25 mouse cellular contexts compared by ENCODE assay signal in the genomic region with DNA sequence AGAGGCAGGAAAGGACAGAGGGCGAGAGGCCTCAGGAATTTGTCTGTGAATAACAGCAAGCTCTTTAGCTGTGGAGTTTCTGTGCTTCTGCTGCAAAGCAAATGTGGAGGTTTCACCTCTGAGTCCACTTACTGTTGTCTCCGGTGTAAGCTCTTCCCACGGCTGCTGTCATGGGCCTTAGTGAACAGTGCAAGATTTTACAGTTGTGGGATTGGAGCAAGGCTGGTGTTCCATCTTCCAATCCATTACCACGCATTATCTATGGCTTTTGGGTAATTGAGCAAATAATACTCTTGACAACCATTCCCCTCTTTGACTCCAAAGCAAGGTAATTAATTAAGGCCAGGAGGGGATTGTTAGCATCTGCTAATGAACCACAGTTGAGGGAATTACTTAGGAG. TPM values are rescaled to one million over a fixed set of nuclear protein-coding genes. Genes with fewer than 3 reads are reported as not detected.
DNase-seq lines count a peak whose midpoint lies in the region; ATAC-seq lines count a peak whose summit lies in the region.
"Had no signal": no experiment of that assay in that cellular context is flagged by ENCODE, and none has a peak within 500 bp of the region (broad histone marks: within the 10 kb centered on the region; RNA-seq: fewer than 3 reads in every experiment).

No protein-coding gene starts in this region.

- H3K27me3 ChIP-seq in hindbrain, embryonic 13.5 days, result no peaks in the 10 kb centered on the region
- H3K27me3 ChIP-seq in hindbrain, embryonic 11.5 days (ENCODE audit: control insufficient read depth, insufficient read depth, low read length), result no peaks in the 10 kb centered on the region
- H3K27me3 ChIP-seq in neural tube, embryonic 13.5 days, result no peaks in the 10 kb centered on the region
- H3K27me3 ChIP-seq in neural tube, embryonic 15.5 days (replicated peaks), result no peaks in the 10 kb centered on the region
- H3K27me3 ChIP-seq in hindbrain, embryonic 15.5 days, result no peaks in the 10 kb centered on the region
- H3K27me3 ChIP-seq in hindbrain, embryonic 16.5 days (replicated peaks; ENCODE audit: control insufficient read depth, insufficient read depth, low read length), result no peaks in the 10 kb centered on the region
- H3K27me3 ChIP-seq: embryonic facial prominence, embryonic 12.5 days; embryonic facial prominence, embryonic 15.5 days; heart, embryonic 13.5 days; intestine, embryonic 15.5 days had no signal

- 0 out of 2 replicates have a peak overlapping the region, but pooled peaks have one; percentile 35 for H3K27ac ChIP-seq in hindbrain, embryonic 13.5 days
- no peak overlapping the region for H3K27ac ChIP-seq in hindbrain, embryonic 11.5 days (ENCODE audit: low read depth, low read length)
- H3K27ac ChIP-seq in neural tube, embryonic 13.5 days (replicated peaks), result no peak overlapping the region
- no peak overlapping the region for H3K27ac ChIP-seq in neural tube, embryonic 15.5 days (replicated peaks)
- H3K27ac ChIP-seq in hindbrain, embryonic 15.5 days (replicated peaks), result no peak overlapping the region
- H3K27ac ChIP-seq in hindbrain, embryonic 16.5 days (ENCODE audit: low read depth, low read length), result no peak overlapping the region
- H3K27ac ChIP-seq: embryonic facial prominence, embryonic 12.5 days; embryonic facial prominence, embryonic 15.5 days; gastrocnemius, adult 2 months; heart, embryonic 10.5 days; heart, embryonic 13.5 days; intestine, embryonic 15.5 days had no signal

- no peaks in the 10 kb centered on the region; the same call in 1 of the 2 replicates for H3K9me3 ChIP-seq in hindbrain, embryonic 13.5 days
- H3K9me3 ChIP-seq in hindbrain, embryonic 11.5 days (ENCODE audit: control insufficient read depth, low read length), result no peaks in the 10 kb centered on the region
- H3K9me3 ChIP-seq in neural tube, embryonic 13.5 days, result no peaks in the 10 kb centered on the region
- no peaks in the 10 kb centered on the region for H3K9me3 ChIP-seq in neural tube, embryonic 15.5 days (replicated peaks)
- H3K9me3 ChIP-seq in hindbrain, embryonic 15.5 days, result no peaks in the 10 kb centered on the region
- no peaks in the 10 kb centered on the region for H3K9me3 ChIP-seq in hindbrain, embryonic 16.5 days (ENCODE audit: control insufficient read depth, low read length)
- H3K9me3 ChIP-seq: embryonic facial prominence, embryonic 12.5 days; embryonic facial prominence, embryonic 15.5 days; heart, embryonic 10.5 days; heart, embryonic 13.5 days; intestine, embryonic 15.5 days had no signal

- no peak overlapping the region for H3K4me3 ChIP-seq in hindbrain, embryonic 13.5 days
- H3K4me3 ChIP-seq in hindbrain, embryonic 11.5 days (ENCODE audit: low read depth, low read length), result no peak overlapping the region
- no peak overlapping the region for H3K4me3 ChIP-seq in neural tube, embryonic 13.5 days
- H3K4me3 ChIP-seq in neural tube, embryonic 15.5 days (replicated peaks), result no peak overlapping the region
- H3K4me3 ChIP-seq in hindbrain, embryonic 15.5 days, result no peak overlapping the region
- no peak overlapping the region for H3K4me3 ChIP-seq in hindbrain, embryonic 16.5 days (ENCODE audit: low read length)
- H3K4me3 ChIP-seq: embryonic facial prominence, embryonic 12.5 days; embryonic facial prominence, embryonic 15.5 days; gastrocnemius, adult 2 months; heart, embryonic 10.5 days; heart, embryonic 13.5 days; intestine, embryonic 15.5 days had no signal

- no peak overlapping the region for H3K4me2 ChIP-seq in hindbrain, embryonic 13.5 days
- no peak overlapping the region for H3K4me2 ChIP-seq in hindbrain, embryonic 11.5 days (replicated peaks; ENCODE audit: low read depth, low read length)
- H3K4me2 ChIP-seq in neural tube, embryonic 13.5 days, result no peak overlapping the region
- H3K4me2 ChIP-seq in neural tube, embryonic 15.5 days, result no peak overlapping the region
- H3K4me2 ChIP-seq in hindbrain, embryonic 15.5 days, result no peak overlapping the region
- H3K4me2 ChIP-seq in hindbrain, embryonic 16.5 days (ENCODE audit: low read length), result no peak overlapping the region
- H3K4me2 ChIP-seq: embryonic facial prominence, embryonic 12.5 days; embryonic facial prominence, embryonic 15.5 days; heart, embryonic 13.5 days; intestine, embryonic 15.5 days had no signal

- H3K36me3 ChIP-seq in hindbrain, embryonic 13.5 days, result no peaks in the 10 kb centered on the region
- H3K36me3 ChIP-seq in hindbrain, embryonic 11.5 days (ENCODE audit: control insufficient read depth, insufficient read depth, low read length), result no peaks in the 10 kb centered on the region
- no peaks in the 10 kb centered on the region for H3K36me3 ChIP-seq in neural tube, embryonic 13.5 days
- no peaks in the 10 kb centered on the region for H3K36me3 ChIP-seq in neural tube, embryonic 15.5 days
- H3K36me3 ChIP-seq in hindbrain, embryonic 15.5 days, result no peaks in the 10 kb centered on the region
- H3K36me3 ChIP-seq in hindbrain, embryonic 16.5 days (ENCODE audit: control insufficient read depth, insufficient read depth, low read length), result no peaks in the 10 kb centered on the region
- H3K36me3 ChIP-seq: embryonic facial prominence, embryonic 12.5 days; embryonic facial prominence, embryonic 15.5 days; heart, embryonic 10.5 days; heart, embryonic 13.5 days; intestine, embryonic 15.5 days had no signal

- peak; percentile 57 for ATAC-seq in hindbrain, embryonic 13.5 days (ENCODE audit: low FRiP score)
- ATAC-seq in hindbrain, embryonic 11.5 days (ENCODE audit: low FRiP score), result no peak
- peak; percentile 50; the same call in 1 of the 2 replicates for ATAC-seq in neural tube, embryonic 13.5 days (ENCODE audit: low read depth)
- ATAC-seq in neural tube, embryonic 15.5 days (ENCODE audit: low FRiP score), result no peak
- peak; percentile 30; the same call in 1 of the 2 replicates for ATAC-seq in hindbrain, embryonic 15.5 days (ENCODE audit: low FRiP score, low read depth)
- peak; percentile 50; the same call in 1 of the 2 replicates for ATAC-seq in hindbrain, embryonic 16.5 days
- ATAC-seq: CD4-positive, CD25-positive, alpha-beta regulatory T cell, adult 4 months; forebrain, embryonic 14.5 days; forebrain, postnatal 0 days; intestine, embryonic 15.5 days had no signal

- WGBS in hindbrain, embryonic 13.5 days, result 50% methylated on average over 4 of the region's 4 CpGs
- 78% methylated on average over 4 of the region's 4 CpGs for WGBS in hindbrain, embryonic 11.5 days
- 38% methylated on average over 4 of the region's 4 CpGs for WGBS in neural tube, embryonic 13.5 days
- 51% methylated on average over 4 of the region's 4 CpGs for WGBS in neural tube, embryonic 15.5 days
- WGBS in hindbrain, embryonic 15.5 days, result 59% methylated on average over 4 of the region's 4 CpGs
- 62% methylated on average over 4 of the region's 4 CpGs for WGBS in hindbrain, embryonic 16.5 days

- no peak for DNase-seq in hindbrain, embryonic 11.5 days (ENCODE audit: low spot score)
- DNase-seq: adrenal gland, adult 2 months; adrenal gland, postnatal 14 days; cerebellum, adult 11 months; cerebellum, adult 2 months; cerebellum, adult 9-11 months; cerebellum, postnatal 25 days; forebrain, postnatal 0 days; gastrocnemius, adult 2 months; gastrocnemius, postnatal 14 days; heart, adult 18-20 months; heart, postnatal 14 days; heart, postnatal 4 days had no signal

- peaks cover 6% of the 10 kb centered on the region for H3K4me1 ChIP-seq in hindbrain, embryonic 13.5 days (replicated peaks)
- H3K4me1 ChIP-seq in hindbrain, embryonic 11.5 days (replicated peaks; ENCODE audit: control insufficient read depth, insufficient read depth, low read length), result no peaks in the 10 kb centered on the region
- H3K4me1 ChIP-seq in neural tube, embryonic 13.5 days (replicated peaks), result peaks cover 8% of the 10 kb centered on the region; the same call in 1 of the 2 replicates
- no peaks in the 10 kb centered on the region for H3K4me1 ChIP-seq in neural tube, embryonic 15.5 days
- no peaks in the 10 kb centered on the region for H3K4me1 ChIP-seq in hindbrain, embryonic 15.5 days (replicated peaks)
- H3K4me1 ChIP-seq in hindbrain, embryonic 16.5 days (ENCODE audit: control insufficient read depth, insufficient read depth, low read depth, low read length), result no peaks in the 10 kb centered on the region
- H3K4me1 ChIP-seq: embryonic facial prominence, embryonic 12.5 days; embryonic facial prominence, embryonic 15.5 days; heart, embryonic 10.5 days; heart, embryonic 13.5 days; intestine, embryonic 15.5 days had no signal

- no peak overlapping the region for H3K9ac ChIP-seq in hindbrain, embryonic 13.5 days
- H3K9ac ChIP-seq in hindbrain, embryonic 11.5 days (ENCODE audit: low read depth, low read length), result no peak overlapping the region
- no peak overlapping the region for H3K9ac ChIP-seq in neural tube, embryonic 13.5 days
- no peak overlapping the region for H3K9ac ChIP-seq in neural tube, embryonic 15.5 days (replicated peaks)
- no peak overlapping the region for H3K9ac ChIP-seq in hindbrain, embryonic 15.5 days
- H3K9ac ChIP-seq in hindbrain, embryonic 16.5 days (ENCODE audit: low read depth, low read length), result no peak overlapping the region
- H3K9ac ChIP-seq: embryonic facial prominence, embryonic 12.5 days; embryonic facial prominence, embryonic 15.5 days; forebrain, postnatal 0 days; heart, embryonic 13.5 days; intestine, embryonic 15.5 days had no signal

RNA-seq across cellular contexts. Expression of a gene that starts 38.7 kb away (rescaled TPM):
- 11.7 and 12.1 TPM in 2 replicates for polyA plus RNA-seq in hindbrain, embryonic 13.5 days (2015; fragmentation: Nextera tagmentation; extraction: Ambion mirVana)
- 6.4 and 9.0 TPM in 2 replicates for polyA plus RNA-seq in hindbrain, embryonic 11.5 days (2014; fragmentation: Nextera tagmentation; extraction: Ambion mirVana)
- polyA plus RNA-seq in neural tube, embryonic 13.5 days (2015; fragmentation: Nextera tagmentation; extraction: Ambion mirVana), result 7.9 and 12.1 TPM in 2 replicates
- polyA plus RNA-seq in neural tube, embryonic 15.5 days (2015; fragmentation: Nextera tagmentation; extraction: Ambion mirVana), result 3.4 and 7.7 TPM in 2 replicates
- polyA plus RNA-seq in hindbrain, embryonic 15.5 days (2015; fragmentation: Nextera tagmentation; extraction: Ambion mirVana), result 6.9 and 10.3 TPM in 2 replicates
- 5.2 and 8.0 TPM in 2 replicates for polyA plus RNA-seq in hindbrain, embryonic 16.5 days (2015; fragmentation: Nextera tagmentation; extraction: Ambion mirVana)

RNA-seq across cellular contexts. Expression of a gene that starts 58.2 kb away (rescaled TPM):
- polyA plus RNA-seq in hindbrain, embryonic 13.5 days (2015; fragmentation: Nextera tagmentation; extraction: Ambion mirVana), result 187 and 196 TPM in 2 replicates
- 53.7 and 56.9 TPM in 2 replicates for polyA plus RNA-seq in hindbrain, embryonic 11.5 days (2014; fragmentation: Nextera tagmentation; extraction: Ambion mirVana)
- polyA plus RNA-seq in neural tube, embryonic 13.5 days (2015; fragmentation: Nextera tagmentation; extraction: Ambion mirVana), result 164 and 197 TPM in 2 replicates
- polyA plus RNA-seq in neural tube, embryonic 15.5 days (2015; fragmentation: Nextera tagmentation; extraction: Ambion mirVana), result 219 and 269 TPM in 2 replicates
- polyA plus RNA-seq in hindbrain, embryonic 15.5 days (2015; fragmentation: Nextera tagmentation; extraction: Ambion mirVana), result 225 and 227 TPM in 2 replicates
- polyA plus RNA-seq in hindbrain, embryonic 16.5 days (2015; fragmentation: Nextera tagmentation; extraction: Ambion mirVana), result 228 and 265 TPM in 2 replicates

Comparison
In these comparisons a context has a peak if more than half of its experiments do, and no peak if none do; other contexts are left out.
1. ATAC-seq: peak in hindbrain, embryonic 13.5 days (single experiment), neural tube, embryonic 13.5 days (single experiment), hindbrain, embryonic 15.5 days (single experiment) and hindbrain, embryonic 16.5 days (single experiment); none in hindbrain, embryonic 11.5 days (single experiment) and neural tube, embryonic 15.5 days (single experiment).